Mouse (Mus musculus) thymus, postnatal 10 days (tissue): ENCODE measurements around the gene Tap2.

ENCODE experiments used
- DNase-seq, 2 experiments: peaks; one replicate each; pipeline ENCODE4 v3.0.0; 2021; ENCODE audit warnings: low spot score in 2 of 2

Tap2 gene

DNA sequence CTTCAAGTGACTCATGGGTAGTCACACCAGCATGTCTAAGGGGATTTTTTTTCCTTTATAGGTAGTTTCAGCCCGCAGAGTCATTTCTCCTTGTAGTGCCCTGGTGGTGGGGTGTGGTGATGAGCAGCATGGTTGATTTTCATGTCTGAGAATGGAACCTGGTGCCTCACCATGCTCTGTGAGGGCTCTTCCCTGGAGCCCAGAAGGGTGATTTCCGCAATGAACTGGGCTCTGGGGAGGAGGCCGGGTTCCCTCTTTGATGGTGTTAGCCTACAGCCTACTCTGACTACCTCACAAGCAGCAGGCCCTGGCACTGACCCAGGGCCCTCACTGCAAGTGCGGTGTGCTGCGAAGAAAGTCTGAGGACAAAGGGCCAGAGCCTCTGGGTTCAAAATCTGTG is at the start of gene Tap2:
Gene Tap2, plus strand, starts transcription at position 84 of the 400 bp plus-strand sequence.
- no peak for DNase-seq

DNA sequence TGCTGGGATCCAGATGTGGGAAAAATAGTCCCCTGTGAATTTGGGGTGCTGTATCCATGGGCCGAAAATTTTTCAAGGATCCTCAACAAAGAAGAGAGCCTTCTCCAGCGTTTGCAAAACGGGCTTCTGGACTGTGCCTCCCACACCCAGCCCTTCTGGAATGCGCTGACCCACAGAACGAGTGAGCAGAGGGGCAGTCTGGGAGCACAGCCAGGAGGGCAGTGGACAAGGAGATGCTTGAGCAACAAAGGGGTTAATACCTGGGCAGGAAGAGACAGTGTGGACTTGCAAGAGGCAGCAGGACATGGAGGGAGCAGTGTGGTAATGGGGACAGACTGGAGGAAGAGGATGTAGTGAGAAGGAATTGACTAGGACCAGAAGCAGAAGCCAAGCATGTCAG is 47.8 kb upstream of the Tap2 start:
- DNase-seq, result no peak

DNA sequence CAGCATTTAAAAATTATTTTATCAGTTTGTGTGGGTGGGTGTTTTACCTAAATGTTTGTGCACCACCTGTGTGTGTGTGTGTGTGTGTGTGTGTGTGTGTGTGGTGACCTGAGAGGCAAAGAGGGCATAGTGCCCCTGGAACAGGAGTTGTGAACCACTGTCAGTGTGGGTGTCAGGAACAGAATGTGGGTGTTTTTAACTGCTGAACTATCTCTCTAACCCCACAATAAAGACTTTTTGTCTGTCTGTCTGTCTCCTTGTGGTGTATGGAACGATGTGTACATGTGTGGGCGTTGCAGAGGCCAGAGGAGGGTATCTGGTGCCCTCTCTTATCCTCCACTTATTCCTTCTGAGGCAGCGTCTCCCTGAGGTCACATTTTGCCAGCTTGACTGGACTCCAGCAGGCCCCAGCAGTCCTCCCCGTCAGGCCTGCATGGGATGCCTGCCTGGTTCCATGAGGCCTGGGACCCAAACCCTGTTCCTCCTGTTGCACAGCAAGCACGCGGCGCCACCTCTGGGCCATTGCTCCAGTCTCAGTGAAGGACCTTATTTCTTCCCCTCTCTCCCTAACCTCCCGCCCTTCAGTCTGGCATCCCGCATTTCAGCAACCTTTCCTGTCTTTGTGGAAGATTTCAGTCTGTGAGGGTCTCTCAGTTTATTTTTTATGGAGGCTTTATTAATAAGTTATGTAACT is 39.0 kb upstream of the Tap2 start:
- DNase-seq, result peak in 1 of 2 experiments; percentile 58

DNA sequence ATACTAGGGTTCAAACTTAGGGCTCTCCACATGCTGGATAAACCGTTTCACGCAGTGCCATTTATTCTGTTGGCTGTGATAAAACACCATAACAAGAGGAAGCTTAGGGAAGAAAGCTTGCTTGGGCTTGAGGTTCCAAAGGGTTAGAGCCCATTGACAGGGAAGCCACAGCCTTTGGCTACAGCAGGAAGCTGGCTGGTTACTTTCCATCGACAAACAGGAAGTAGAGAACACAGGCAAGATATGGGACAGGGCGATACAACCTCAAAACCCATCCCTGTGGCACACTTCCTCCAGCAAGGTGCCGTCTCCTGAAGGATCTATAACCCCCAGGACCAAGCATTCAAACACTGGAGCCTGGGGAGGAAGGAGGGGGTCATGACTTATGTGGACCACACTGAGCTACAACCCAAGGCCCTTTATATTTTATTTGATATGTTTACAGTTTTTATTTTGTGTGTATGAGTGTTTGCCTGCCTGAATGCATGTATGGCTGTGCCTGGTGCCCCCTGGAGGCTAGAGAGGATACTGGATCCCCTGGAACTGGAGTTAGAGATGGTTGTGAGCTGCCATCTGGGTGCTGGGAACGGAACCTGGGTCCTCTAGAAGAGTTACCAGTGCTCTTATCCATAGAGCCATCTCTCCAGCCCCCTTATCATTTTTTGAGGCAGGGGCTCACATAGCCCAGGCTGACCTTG is 38.1 kb upstream of the Tap2 start:
- DNase-seq, result no peak

- peak; percentile 31 to 54 for DNase-seq
These were observed 34.0 kb upstream of the Tap2 start for GRCm38 (mm10) chr17:34169279-34169678.

GRCm38 (mm10) chr17:34170487-34170876 is 32.8 kb upstream of the Tap2 start:
- no peak for DNase-seq

DNA sequence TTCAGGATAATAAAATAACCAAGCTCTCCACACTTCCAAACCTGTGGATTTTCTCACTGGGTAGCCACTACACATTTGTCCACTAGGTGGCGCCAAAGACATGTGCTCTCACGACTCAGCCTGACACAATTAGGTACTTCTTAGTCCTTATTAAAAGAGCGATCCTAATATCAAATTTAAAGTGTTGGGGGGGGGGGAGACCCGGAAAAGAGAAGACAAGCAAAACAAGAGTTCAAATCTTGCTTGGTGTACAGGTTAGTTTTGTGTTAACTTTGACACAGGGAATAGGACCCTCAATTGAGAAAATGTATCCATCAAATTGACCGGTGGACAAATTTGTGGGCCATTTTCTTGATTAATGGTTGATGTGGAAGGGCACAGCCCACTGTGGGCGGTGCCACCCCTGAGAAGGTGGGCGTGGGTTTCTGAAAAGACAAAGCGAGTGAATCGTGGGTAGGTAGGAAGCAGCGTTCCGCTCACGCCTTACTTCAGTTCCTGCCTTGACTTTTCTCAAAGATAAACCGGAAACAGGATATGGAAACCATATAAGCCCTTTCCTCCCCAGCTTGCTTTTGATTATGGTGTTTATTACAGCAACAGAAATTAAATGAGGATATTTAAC is 32.3 kb upstream of the Tap2 start:
- peak; percentile 83 to 88 for DNase-seq

DNA sequence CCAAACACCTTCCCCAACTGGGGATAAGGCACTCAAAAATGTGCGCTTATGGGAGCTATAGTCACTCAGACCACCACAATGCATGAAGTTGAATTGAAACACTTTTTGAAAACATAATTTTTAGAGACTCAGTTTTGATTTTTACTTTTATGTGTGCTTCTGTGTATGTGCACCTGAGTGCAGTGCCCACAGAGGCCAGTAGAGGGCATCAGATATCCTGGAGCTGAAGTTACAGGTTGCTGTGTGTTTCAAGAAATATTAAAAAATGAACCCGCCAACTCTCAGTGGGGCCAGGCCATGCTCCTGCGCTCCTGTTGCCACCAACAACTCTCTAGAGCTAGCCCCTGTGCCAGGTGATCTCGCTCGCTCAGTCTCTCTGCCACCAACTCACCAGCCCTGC is 30.8 kb upstream of the Tap2 start:
- no peak for DNase-seq

DNA sequence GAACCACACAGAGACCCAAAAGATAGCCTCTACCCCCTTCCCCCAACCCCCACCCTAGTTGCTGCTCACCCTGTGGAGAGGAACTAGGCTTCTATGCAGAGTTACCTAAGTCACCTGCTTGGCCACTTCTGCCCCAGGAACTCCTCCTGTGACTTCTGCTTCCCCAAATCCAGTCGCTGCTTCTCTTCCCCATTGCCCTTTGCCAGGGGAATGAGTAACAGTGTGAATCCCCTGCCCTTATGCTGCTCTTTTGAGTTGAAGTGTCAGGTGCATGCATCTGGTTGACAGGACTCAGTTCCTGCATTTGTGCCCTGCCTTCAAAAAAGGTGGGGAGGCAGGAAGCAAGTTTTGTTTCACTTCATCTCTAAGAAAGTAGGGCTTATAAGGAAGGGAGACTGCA is 29.3 kb upstream of the Tap2 start:
- no peak for DNase-seq

- no peak for DNase-seq
These were observed 26.1 kb upstream of the Tap2 start for GRCm38 (mm10) chr17:34177179-34177578.

GRCm38 (mm10) chr17:34179019-34179418 is 24.3 kb upstream of the Tap2 start:
- no peak for DNase-seq

DNA sequence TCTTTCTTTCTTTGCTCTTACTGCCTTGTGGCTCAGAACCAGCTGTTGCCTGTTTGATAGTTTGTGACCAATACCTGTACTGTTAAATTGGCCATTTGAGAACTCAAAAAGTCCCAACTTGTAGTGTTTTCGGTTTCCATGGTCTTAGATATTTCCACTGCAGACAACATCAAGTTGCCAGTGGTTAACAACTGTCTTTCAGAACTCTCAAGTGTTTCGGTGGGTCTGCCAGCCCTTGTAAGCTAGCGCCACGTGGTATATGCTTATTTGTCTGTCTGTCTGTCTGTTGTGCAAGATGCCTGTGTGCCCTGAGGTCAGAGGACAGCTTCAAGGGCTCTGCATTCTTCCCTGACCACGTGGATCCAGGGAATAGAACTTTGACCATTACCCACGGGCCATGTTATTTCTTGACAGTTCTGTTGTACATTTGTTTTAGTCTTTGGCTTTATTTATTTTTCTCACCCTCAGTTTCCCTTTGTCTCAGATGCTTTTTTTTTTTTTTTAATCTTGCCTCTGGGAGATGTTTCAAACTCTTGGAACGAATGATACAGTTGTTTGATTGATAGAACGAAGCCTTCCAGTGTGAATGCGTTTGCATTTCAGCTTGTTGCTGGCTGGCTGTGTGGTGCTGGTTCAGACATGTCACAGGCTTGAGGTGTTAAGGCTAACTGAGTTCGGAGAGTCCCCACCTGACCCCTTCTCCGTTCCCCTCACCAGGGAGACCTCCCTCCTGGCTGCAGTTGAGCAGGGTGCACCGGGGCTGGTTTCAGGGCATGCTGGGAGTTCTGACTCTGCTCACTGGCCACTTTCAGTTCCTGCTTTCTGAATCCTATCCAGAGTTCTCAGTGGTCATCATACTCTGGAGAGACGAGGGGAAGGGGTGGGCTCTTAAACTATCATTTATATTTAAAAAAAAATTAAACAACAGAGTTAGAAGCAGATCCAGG is 23.1 kb upstream of the Tap2 start:
- DNase-seq, result no peak

GRCm38 (mm10) chr17:34183564-34184219 is 19.6 kb upstream of the Tap2 start:
- DNase-seq, result no peak

GRCm38 (mm10) chr17:34185526-34185925 is 17.8 kb upstream of the Tap2 start:
- no peak for DNase-seq

DNA sequence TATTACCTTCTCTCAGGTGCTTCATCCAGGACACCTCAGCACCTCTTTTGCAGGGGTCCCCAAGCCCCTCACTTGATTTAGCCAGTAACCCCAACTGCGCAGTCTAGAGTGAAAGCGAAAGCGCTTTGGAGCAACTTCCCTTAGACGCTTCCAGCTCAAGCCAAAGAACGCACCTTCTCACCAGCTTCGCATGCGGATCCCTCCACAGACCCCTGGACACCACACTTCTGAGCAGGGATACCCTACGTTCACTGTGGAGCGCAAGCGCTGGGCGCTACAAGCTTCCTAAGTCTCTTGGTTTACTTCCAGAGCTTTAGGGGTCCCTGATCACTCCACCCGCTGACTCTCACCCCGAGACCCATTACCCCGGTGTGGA is 16.5 kb upstream of the Tap2 start:
- no peak for DNase-seq

GRCm38 (mm10) chr17:34187261-34187916 is 15.9 kb upstream of the Tap2 start, which contains the start of the genes Tap1 and Psmb9:
Gene Tap1, plus strand, starts transcription at chr17:34187553.
Gene Psmb9, minus strand, starts transcription at chr17:34187764.
- DNase-seq, result peak; percentile 98 to 100

GRCm38 (mm10) chr17:34188010-34188409 is 15.3 kb upstream of the Tap2 start:
- no peak for DNase-seq

DNA sequence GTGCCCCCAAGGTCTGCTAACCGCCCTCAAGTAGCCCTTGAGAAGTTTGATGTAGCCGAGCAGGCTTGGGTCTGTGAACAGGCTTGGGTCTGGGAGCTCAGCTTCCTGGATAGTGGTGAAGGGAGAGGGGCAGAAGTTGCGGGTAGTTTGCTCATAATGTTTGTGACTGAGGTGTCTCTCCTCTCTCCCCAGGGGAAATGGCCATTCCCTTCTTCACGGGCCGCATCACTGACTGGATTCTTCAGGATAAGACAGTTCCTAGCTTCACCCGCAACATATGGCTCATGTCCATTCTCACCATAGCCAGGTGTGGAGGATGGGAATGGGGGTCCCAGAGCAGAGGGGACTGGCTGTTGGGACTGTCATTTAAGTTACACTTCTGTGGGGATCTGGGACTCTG is 14.3 kb upstream of the Tap2 start:
- DNase-seq, result no peak

DNA sequence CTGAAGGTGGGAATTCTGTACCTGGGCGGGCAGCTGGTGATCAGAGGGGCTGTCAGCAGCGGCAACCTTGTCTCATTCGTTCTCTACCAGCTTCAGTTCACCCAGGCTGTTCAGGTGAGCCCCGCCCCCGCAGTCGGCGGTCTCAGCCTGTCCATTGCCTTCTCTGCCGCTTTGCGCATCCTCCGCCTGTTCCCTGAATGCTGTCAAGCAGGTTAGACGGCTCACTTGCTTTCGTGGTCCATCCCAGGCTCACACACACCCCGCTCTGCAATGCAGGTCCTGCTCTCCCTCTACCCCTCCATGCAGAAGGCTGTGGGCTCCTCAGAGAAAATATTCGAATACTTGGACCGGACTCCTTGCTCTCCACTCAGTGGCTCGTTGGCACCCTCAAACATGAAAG is 10.5 kb upstream of the Tap2 start:
- no peak for DNase-seq

- DNase-seq, result no peak
These were observed 9.9 kb upstream of the Tap2 start for GRCm38 (mm10) chr17:34193468-34193867.

DNA sequence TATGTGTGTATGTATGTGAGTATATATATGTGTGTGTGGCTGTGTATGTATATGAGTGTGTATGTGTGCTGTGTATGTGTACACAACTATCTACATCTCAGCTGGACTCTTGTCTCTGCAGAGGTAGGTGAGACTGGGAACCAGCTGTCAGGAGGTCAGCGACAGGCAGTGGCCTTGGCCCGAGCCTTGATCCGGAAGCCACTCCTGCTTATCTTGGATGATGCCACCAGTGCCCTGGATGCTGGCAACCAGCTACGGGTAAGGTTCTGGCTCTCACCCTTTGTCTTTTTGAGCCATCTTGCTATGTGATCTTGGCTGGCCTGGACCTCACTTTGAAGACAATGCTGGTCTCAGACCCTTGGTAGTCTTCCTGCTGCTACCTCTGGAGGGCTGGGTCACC is 8.6 kb upstream of the Tap2 start:
- no peak for DNase-seq
